Mouse (Mus musculus) brain, embryonic 18.5 days (tissue): Measurements from ENCODE around the gene Clcn3.

Experiments
- DNase-seq: peaks from one replicate; pipeline ENCODE4 v3.0.0-alpha.2; 2012; ENCODE audit warnings: low read depth, low spot score

Gene Clcn3

GRCm38 (mm10) chr8:60952803-60953202 lies 30.3 kb downstream of the Clcn3 start:
- DNase-seq, result no peak

GRCm38 (mm10) chr8:60951757-60952156 lies 31.3 kb downstream of the Clcn3 start:
- no peak for DNase-seq

- DNase-seq, result no peak
These were observed 31.8 kb downstream of the Clcn3 start for GRCm38 (mm10) chr8:60951271-60951670.

- no peak for DNase-seq
These were observed 33.2 kb downstream of the Clcn3 start for GRCm38 (mm10) chr8:60949859-60950258.

- no peak for DNase-seq
These were observed 35.6 kb downstream of the Clcn3 start for GRCm38 (mm10) chr8:60947503-60947902.

GRCm38 (mm10) chr8:60942867-60943266 lies 40.2 kb downstream of the Clcn3 start:
- no peak for DNase-seq

GRCm38 (mm10) chr8:60938717-60939424 lies 44.2 kb downstream of the Clcn3 start:
- no peak for DNase-seq

- no peak for DNase-seq
These were observed 49.5 kb downstream of the Clcn3 start for GRCm38 (mm10) chr8:60933617-60934016.

- no peak for DNase-seq
These were observed 62.9 kb downstream of the Clcn3 start for GRCm38 (mm10) chr8:60920176-60920575.

GRCm38 (mm10) chr8:60919069-60919468 lies 64.0 kb downstream of the Clcn3 start:
- no peak for DNase-seq

- DNase-seq, result no peak
These were observed 70.5 kb downstream of the Clcn3 start for GRCm38 (mm10) chr8:60912554-60912953.

- DNase-seq, result no peak
These were observed 71.0 kb downstream of the Clcn3 start for GRCm38 (mm10) chr8:60912081-60912480.

GRCm38 (mm10) chr8:60900147-60900546 lies 83.0 kb downstream of the Clcn3 start:
- DNase-seq, result no peak

- DNase-seq, result no peak
These were observed 87.2 kb downstream of the Clcn3 start for GRCm38 (mm10) chr8:60895878-60896277.

GRCm38 (mm10) chr8:60891757-60892156 lies 91.3 kb downstream of the Clcn3 start:
- no peak for DNase-seq

- no peak for DNase-seq
These were observed 92.6 kb downstream of the Clcn3 start for GRCm38 (mm10) chr8:60890520-60890874.

- DNase-seq, result peak; percentile 95
These were observed 93.1 kb downstream of the Clcn3 start, which contains the start of gene Hpf1 for GRCm38 (mm10) chr8:60889843-60890519. TSS of gene Hpf1 (plus strand) at chr8:60890418.

- no peak for DNase-seq
These were observed 93.8 kb downstream of the Clcn3 start for GRCm38 (mm10) chr8:60889131-60889842.

GRCm38 (mm10) chr8:60886736-60887135 lies 96.4 kb downstream of the Clcn3 start:
- DNase-seq, result no peak

- no peak for DNase-seq
These were observed 99.5 kb downstream of the Clcn3 start for GRCm38 (mm10) chr8:60883419-60884137.

- DNase-seq, result no peak
These were observed 104.5 kb downstream of the Clcn3 start for GRCm38 (mm10) chr8:60878617-60879016.
